Mouse (Mus musculus): ENCODE results near the gene Sae1. TPM values are rescaled to one million over a fixed set of nuclear protein-coding genes. Genes with fewer than 3 reads are reported as not detected.
A peak's percentile ranks its signal among the peaks of the same experiment; 100 is the strongest.

The Sae1 gene
- polyA plus RNA-seq, 2 experiments = 55.6 to 89.3 TPM

GRCm38 (mm10) chr7:16399820-16400688, 12.4 kb upstream of the Sae1 start:
- peak overlapping the region; percentile 74 to 98 for H3K4me3 ChIP-seq (ENCODE audit: insufficient read depth in 1 of 2, low read depth in 2 of 2, low read length in 2 of 2)
- TF ChIP-seq EP300 (IDR thresholded peaks at IDR 0.05; ENCODE audit: low read depth) = peak; percentile 30; the same call in 1 of the 2 replicates
- no peak for TF ChIP-seq CTCF (IDR thresholded peaks at IDR 0.05; ENCODE audit: low read depth)
- H3K27me3 ChIP-seq (ENCODE audit: control insufficient read depth, insufficient read depth, low read length) = no peaks in the 10 kb centered on the region
- peak overlapping the region; percentile 100 for H3K9ac ChIP-seq (replicated peaks)
- H3K9me3 ChIP-seq (ENCODE audit: control insufficient read depth, low read length) = no peaks in the 10 kb centered on the region
- peaks cover 23 to 24% of the 10 kb centered on the region in 2 experiments for H3K4me1 ChIP-seq (replicated peaks; ENCODE audit: control insufficient read depth in 2 of 2, insufficient read depth in 2 of 2, low read length in 1 of 2)
- H3K4me2 ChIP-seq (ENCODE audit: low read depth) = peak overlapping the region; percentile 98
- peak; percentile 79 for ATAC-seq (ENCODE audit: insufficient read depth)
- under 1% methylated on average over 77 of the region's 77 CpGs for WGBS (ENCODE audit: insufficient replicate concordance)
- H3K27ac ChIP-seq = peak overlapping the region; percentile 100
- DNase-seq (ENCODE audit: low read depth in 3 of 3, low spot score in 3 of 3) = peak; percentile 94 to 95 (median 95)
- peaks cover 10% of the 10 kb centered on the region for H3K36me3 ChIP-seq (replicated peaks; ENCODE audit: control insufficient read depth, insufficient read depth, low read depth)

GRCm38 (mm10) chr7:16399098-16399819, 11.7 kb upstream of the Sae1 start:
- H3K36me3 ChIP-seq (replicated peaks; ENCODE audit: control insufficient read depth, insufficient read depth, low read depth) = peaks cover 10% of the 10 kb centered on the region
- H3K4me2 ChIP-seq (ENCODE audit: low read depth) = peak overlapping the region; percentile 98
- DNase-seq (ENCODE audit: low read depth in 3 of 3, low spot score in 3 of 3) = peak; percentile 87 to 94 (median 87)
- under 1% methylated on average over 31 of the region's 31 CpGs for WGBS (ENCODE audit: insufficient replicate concordance)
- H3K4me3 ChIP-seq (ENCODE audit: insufficient read depth in 1 of 2, low read depth in 2 of 2, low read length in 2 of 2) = peak overlapping the region; percentile 74 to 98
- no peaks in the 10 kb centered on the region for H3K27me3 ChIP-seq (ENCODE audit: control insufficient read depth, insufficient read depth, low read length)
- TF ChIP-seq CTCF (IDR thresholded peaks at IDR 0.05; ENCODE audit: low read depth) (no peak), EP300 (IDR thresholded peaks at IDR 0.05; ENCODE audit: low read depth) (peak; percentile 23; the same call in 1 of the 2 replicates)
- ATAC-seq (ENCODE audit: insufficient read depth) = peak; percentile 69
- no peaks in the 10 kb centered on the region for H3K9me3 ChIP-seq (ENCODE audit: control insufficient read depth, low read length)
- peak overlapping the region; percentile 100 for H3K27ac ChIP-seq
- H3K9ac ChIP-seq (replicated peaks) = peak overlapping the region; percentile 100
- H3K4me1 ChIP-seq (replicated peaks; ENCODE audit: control insufficient read depth in 2 of 2, insufficient read depth in 2 of 2, low read length in 1 of 2) = peaks cover 15 to 16% of the 10 kb centered on the region in 2 experiments

GRCm38 (mm10) chr7:16398387-16399050, 10.9 kb upstream of the Sae1 start:
- no peak for DNase-seq (ENCODE audit: low read depth in 3 of 3, low spot score in 3 of 3)

GRCm38 (mm10) chr7:16397465-16397864, 9.9 kb upstream of the Sae1 start:
- no peak for ATAC-seq (ENCODE audit: insufficient read depth)
- no peak overlapping the region for H3K4me3 ChIP-seq (ENCODE audit: insufficient read depth in 1 of 2, low read depth in 2 of 2, low read length in 2 of 2)

More at GRCm38 (mm10) chr7:16398387-16399050, 10.9 kb upstream of the Sae1 start:
- Histone ChIP-seq H3K4me2 (ENCODE audit: low read depth) (peak overlapping the region; percentile 98), H3K27me3 (ENCODE audit: control insufficient read depth, insufficient read depth, low read length) (no peaks in the 10 kb centered on the region), H3K4me1 (replicated peaks; ENCODE audit: control insufficient read depth in 2 of 2, insufficient read depth in 2 of 2, low read length in 1 of 2) (peaks cover 11 to 12% of the 10 kb centered on the region in 2 experiments), H3K4me3 (ENCODE audit: insufficient read depth in 1 of 2, low read depth in 2 of 2, low read length in 2 of 2) (peak overlapping the region; percentile 74 to 98), H3K27ac (peak overlapping the region; percentile 100), H3K9ac (replicated peaks) (peak overlapping the region; percentile 100), H3K36me3 (replicated peaks; ENCODE audit: control insufficient read depth, insufficient read depth, low read depth) (peaks cover 10% of the 10 kb centered on the region), H3K9me3 (ENCODE audit: control insufficient read depth, low read length) (no peaks in the 10 kb centered on the region)
- WGBS (ENCODE audit: insufficient replicate concordance) = 52% methylated on average over 3 of the region's 3 CpGs
- TF ChIP-seq EP300 (IDR thresholded peaks at IDR 0.05; ENCODE audit: low read depth) (no peak), CTCF (IDR thresholded peaks at IDR 0.05; ENCODE audit: low read depth) (no peak)
- no peak for ATAC-seq (ENCODE audit: insufficient read depth)

More at GRCm38 (mm10) chr7:16397465-16397864, 9.9 kb upstream of the Sae1 start:
- Histone ChIP-seq H3K9ac (replicated peaks) (no peak overlapping the region), H3K36me3 (replicated peaks; ENCODE audit: control insufficient read depth, insufficient read depth, low read depth) (peaks cover 2% of the 10 kb centered on the region; the same call in 1 of the 2 replicates), H3K27ac (no peak overlapping the region), H3K4me2 (ENCODE audit: low read depth) (no peak overlapping the region), H3K4me1 (replicated peaks; ENCODE audit: control insufficient read depth in 2 of 2, insufficient read depth in 2 of 2, low read length in 1 of 2) (peaks cover 7 to 8% of the 10 kb centered on the region in 2 experiments), H3K27me3 (ENCODE audit: control insufficient read depth, insufficient read depth, low read length) (no peaks in the 10 kb centered on the region), H3K9me3 (ENCODE audit: control insufficient read depth, low read length) (no peaks in the 10 kb centered on the region)
- WGBS (ENCODE audit: insufficient replicate concordance) = 52% methylated on average over 4 of the region's 4 CpGs
- no peak for TF ChIP-seq CTCF (IDR thresholded peaks at IDR 0.05; ENCODE audit: low read depth)
- TF ChIP-seq EP300 (IDR thresholded peaks at IDR 0.05; ENCODE audit: low read depth) = no peak
- no peak for DNase-seq (ENCODE audit: low read depth in 3 of 3, low spot score in 3 of 3)
